Mouse (Mus musculus): Measurements from ENCODE around the gene Ttc28.

Gene Ttc28

DNA sequence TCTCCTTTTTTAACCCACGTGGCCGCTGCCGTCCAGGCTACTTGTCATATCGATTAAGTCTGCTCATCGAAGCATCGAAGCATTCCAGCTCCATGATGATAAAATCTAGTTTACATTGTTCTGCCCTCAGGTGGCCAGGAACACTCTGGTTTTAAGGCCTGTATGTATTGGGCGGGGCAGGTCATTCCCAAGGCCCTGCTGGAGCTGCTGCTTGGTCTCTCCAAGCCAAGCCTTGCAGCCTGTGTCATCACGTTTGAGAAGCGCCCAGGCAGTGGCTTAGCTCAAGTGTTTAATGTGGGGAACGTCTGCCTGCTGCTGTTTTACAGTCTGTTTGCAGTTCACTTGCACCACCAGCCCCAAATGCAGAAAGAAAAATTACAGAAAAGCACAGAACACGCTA is 132.5 kb downstream of the Ttc28 start:
- no peak for DNase-seq

DNA sequence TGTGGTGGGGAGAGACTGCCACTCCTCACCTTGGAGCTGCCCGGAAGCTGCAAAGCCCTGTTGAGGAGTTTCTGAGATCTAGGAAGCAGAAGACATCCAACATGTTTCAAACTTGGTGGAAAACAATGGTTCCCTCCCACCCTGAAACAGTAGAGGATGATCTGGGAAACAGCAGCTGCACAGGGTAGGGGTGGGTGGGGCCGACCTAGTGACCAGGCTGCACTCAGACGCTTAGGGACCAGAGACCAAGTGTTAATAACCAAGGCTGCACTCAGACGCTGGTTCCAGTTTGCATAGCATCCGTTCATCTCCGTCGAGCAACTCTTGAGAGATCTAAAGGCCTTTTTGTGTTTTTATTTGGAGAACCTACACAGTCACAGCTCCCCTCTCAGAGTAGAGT is 133.0 kb downstream of the Ttc28 start:
- no peak for DNase-seq

- no peak for DNase-seq
These were observed 135.4 kb downstream of the Ttc28 start for GRCm38 (mm10) chr5:111014960-111015359.

- no peak for DNase-seq
These were observed 137.7 kb downstream of the Ttc28 start for GRCm38 (mm10) chr5:111017319-111017718.

GRCm38 (mm10) chr5:111022339-111022738 is 142.7 kb downstream of the Ttc28 start:
- DNase-seq = no peak

GRCm38 (mm10) chr5:111022940-111023339 is 143.3 kb downstream of the Ttc28 start:
- DNase-seq = no peak

DNA sequence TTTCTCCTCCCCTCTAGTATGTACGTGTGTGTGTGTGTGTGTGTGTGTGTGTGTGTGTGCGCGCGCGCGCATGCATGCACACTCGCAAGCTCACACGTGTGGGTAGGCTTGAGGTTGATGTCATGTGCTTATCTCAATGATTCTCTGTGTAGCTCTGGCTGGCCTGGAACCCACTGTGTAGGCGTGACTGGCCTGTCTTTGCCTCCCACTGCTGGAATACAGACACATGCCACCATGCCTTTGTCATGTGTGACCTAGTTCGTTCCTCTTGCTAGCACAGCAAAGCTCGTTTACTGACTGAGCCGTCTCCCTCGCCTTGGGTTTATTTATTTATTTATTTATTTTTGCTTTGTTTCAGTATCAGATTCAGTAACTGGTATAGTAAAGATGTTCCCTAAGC is 145.0 kb downstream of the Ttc28 start:
- DNase-seq = no peak

GRCm38 (mm10) chr5:111025476-111025875 is 145.9 kb downstream of the Ttc28 start:
- no peak for DNase-seq

DNA sequence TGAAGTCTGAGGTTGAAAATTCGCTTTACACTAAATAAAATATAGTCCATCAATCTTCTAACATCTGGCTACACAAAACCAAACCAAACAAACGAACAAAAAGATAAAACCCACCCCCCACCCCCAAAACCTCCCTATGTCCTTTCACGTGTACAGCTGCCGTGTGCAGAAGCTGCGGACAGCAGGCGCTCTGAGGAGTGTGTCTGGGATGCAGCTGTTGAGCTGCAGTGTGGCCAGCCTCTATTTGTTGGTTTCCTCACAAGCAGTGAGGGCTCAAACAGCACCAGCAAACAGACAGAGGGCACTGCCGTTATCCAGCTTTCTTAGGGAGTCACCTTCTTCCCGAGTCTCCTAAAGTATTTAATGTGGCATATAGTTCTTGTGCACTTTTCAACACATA is 146.6 kb downstream of the Ttc28 start:
- no peak for DNase-seq

- no peak for DNase-seq
These were observed 148.7 kb downstream of the Ttc28 start for GRCm38 (mm10) chr5:111028340-111028739.

GRCm38 (mm10) chr5:111028952-111029351 is 149.3 kb downstream of the Ttc28 start:
- no peak for DNase-seq

DNA sequence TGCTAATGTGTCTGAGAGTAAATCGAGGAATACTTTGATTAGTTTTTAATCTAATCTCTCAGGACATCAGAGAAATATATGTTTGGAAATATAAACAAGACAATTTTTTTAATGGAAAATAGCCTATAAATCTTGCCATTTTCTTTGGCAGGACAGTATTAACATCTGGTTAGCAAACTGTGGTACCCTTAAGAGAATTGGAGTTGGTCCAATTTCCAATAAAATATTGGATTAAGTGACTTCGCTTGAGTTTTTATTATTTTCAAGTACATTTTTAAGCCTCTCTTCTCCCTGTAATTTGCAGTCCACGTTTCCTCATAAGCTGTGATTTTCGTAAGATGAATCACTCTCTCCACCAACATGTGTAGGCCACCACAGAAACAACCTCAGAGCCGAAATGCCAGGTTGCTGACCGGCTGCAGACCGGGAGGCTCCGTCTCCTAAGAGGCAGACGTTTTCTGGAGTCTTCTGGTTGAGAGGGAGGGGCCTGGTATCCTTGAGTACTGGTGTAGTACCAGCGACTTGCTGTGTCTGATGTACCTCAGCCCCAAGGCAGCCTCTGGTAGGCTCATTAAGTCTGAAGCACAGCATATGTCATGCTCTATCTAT is 153.2 kb downstream of the Ttc28 start:
- no peak for DNase-seq

DNA sequence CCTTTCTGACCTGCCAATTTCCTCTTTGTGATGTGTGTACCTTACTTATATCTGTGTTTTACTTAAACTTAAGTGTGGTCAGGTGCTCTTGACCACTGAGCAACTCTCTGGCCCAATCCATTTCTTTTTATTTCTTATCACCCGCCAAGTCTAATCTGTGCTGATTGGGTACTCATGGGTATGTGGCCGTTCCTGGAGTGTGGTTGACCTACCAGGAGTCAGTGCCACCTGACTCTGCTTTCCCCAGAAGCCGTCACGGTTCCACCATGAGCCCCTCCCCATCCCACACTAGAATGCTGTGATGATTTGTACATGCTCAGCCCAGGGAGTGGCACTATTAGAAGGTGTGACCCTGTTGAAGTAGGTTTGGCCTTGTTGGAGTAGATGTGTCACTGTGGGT is 153.9 kb downstream of the Ttc28 start:
- DNase-seq = no peak

- no peak for DNase-seq
These were observed 157.6 kb downstream of the Ttc28 start for GRCm38 (mm10) chr5:111037123-111037748.

- no peak for DNase-seq
These were observed 160.2 kb downstream of the Ttc28 start for GRCm38 (mm10) chr5:111039771-111040170.

DNA sequence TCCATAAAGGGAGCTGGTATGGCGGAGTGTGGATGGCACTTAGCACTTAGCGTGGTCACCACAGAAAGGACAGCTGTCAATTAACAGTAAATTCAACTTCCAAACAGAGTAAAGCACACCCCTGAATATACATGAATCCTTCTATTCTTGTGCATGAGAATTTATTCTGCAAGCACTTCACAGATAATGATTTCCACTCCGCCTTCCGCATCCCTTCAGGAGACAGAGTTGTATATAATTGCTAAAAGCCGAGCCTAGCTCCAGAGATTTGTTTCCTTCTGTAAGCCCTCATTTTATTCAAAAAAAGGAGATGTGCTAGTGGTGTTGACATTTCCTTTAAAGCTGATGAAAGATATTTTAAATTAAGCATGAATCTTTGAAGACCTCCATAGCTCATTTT is 162.3 kb downstream of the Ttc28 start:
- no peak for DNase-seq

- no peak for DNase-seq
These were observed 164.6 kb downstream of the Ttc28 start for GRCm38 (mm10) chr5:111044193-111044592.

DNA sequence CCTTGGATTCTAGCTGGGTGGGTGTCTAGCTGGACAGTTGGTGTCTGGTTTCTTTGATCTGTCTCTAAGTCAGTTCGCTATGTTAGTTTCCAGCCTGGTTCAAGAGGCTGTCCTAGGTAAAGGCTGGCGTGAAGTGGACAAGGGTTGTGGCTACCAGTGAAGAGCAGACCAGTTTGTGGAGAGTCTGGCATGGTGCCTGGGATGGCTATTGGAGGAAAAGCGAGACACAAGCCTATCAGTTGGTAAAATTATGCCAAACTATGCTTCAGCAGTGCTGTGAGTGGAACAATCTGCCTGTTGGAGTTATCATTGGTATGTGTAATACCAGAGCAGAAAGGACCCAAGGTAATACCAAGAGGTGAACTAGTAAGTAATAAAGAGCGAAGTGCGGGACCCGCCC is 166.8 kb downstream of the Ttc28 start:
- no peak for DNase-seq

GRCm38 (mm10) chr5:111046841-111047476 is 167.4 kb downstream of the Ttc28 start:
- no peak for DNase-seq

- DNase-seq = no peak
These were observed 168.4 kb downstream of the Ttc28 start for GRCm38 (mm10) chr5:111048036-111048435.

GRCm38 (mm10) chr5:111049584-111049983 is 170.0 kb downstream of the Ttc28 start:
- DNase-seq = no peak

DNA sequence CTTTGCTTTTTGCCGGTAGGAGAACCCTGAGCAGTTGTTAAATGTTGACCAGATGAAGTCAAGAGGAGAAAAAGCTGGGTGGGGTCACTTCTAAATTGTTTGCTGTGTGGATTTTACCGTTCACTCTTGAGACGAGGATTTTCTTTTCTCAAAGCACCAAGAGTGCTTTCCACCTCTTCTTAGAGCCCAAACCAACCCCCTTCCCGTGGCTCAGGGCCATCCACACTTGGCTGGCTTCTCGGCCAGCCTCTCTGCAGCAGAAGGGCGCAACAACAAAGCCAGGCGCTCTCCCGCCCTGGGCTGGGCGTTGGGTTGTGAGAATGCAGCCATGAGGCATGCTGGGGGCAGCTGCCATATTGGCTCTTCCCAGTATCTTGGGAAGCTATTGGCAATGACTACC is 170.5 kb downstream of the Ttc28 start:
- DNase-seq = peak; percentile 73

GRCm38 (mm10) chr5:111054380-111054779 is 174.8 kb downstream of the Ttc28 start:
- no peak for DNase-seq

DNA sequence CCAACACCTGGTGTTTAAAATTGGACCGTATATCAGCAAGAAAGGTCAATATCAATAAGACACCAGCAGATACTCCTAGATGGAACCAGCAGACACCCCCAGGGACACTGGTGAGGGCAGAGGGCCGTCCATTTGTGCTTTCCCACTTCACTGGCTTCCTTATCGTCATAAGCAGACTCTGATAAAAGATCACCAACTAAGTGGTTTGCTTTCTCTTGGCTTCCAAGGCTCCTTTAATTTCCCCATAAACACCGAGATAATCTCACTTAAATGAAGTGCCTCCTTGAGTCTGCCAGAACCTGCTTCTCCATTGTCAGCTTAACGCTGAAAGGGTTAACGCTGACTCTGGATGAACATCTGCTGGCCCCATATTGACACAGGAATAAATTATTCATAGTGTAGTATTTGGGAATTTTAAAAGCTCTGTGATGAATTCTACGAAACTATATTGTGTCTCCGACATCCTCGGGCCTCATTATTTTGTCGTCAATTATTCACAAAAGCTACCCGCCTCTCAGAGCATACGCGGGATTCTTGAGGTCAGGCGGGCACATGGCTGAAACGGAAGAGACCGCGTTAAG is 175.3 kb downstream of the Ttc28 start:
- DNase-seq = no peak

Measured in cerebellum, adult 9-11 months (tissue).